In genomic region chr2:164549963-164550894, GRCm38 (mm10) we compare ENCODE assay signal across 14 mouse cellular contexts. TPM values are rescaled to one million over a fixed set of nuclear protein-coding genes. Genes with fewer than 3 reads are reported as not detected.
DNase-seq lines count a peak whose midpoint lies in the region; ATAC-seq lines count a peak whose summit lies in the region.
"Had no signal": no experiment of that assay in that cellular context is flagged by ENCODE, and none has a peak within 500 bp of the region (broad histone marks: within the 10 kb centered on the region; RNA-seq: fewer than 3 reads in every experiment).

No protein-coding gene starts in this region.

- DNase-seq in kidney, postnatal 36 days: no peak
- peak; percentile 8 to 49 for DNase-seq in left cerebral cortex, adult 9 months (ENCODE audit: low spot score in 2 of 2)
- peak; percentile 24 for DNase-seq in retina, embryonic 14.5 days (ENCODE audit: low spot score)
- no peak for DNase-seq in urinary bladder, postnatal 14 days (ENCODE audit: low spot score)
- no peak for DNase-seq in thymus, postnatal 25 days
- no peak for DNase-seq in gastrocnemius, postnatal 4 days (ENCODE audit: low spot score in 2 of 2)
- DNase-seq: kidney, postnatal 25 days had no signal

- peaks cover 14% of the 10 kb centered on the region for H3K4me1 ChIP-seq in kidney, embryonic 15.5 days
- peaks cover 13% of the 10 kb centered on the region for H3K4me1 ChIP-seq in forebrain, embryonic 12.5 days

- no peak overlapping the region for H3K9ac ChIP-seq in kidney, embryonic 15.5 days
- H3K9ac ChIP-seq in forebrain, embryonic 12.5 days: no peak overlapping the region

- H3K9me3 ChIP-seq in kidney, embryonic 15.5 days (replicated peaks): no peaks in the 10 kb centered on the region
- no peaks in the 10 kb centered on the region for H3K9me3 ChIP-seq in forebrain, embryonic 12.5 days

- H3K36me3 ChIP-seq in kidney, embryonic 15.5 days: no peaks in the 10 kb centered on the region
- no peaks in the 10 kb centered on the region for H3K36me3 ChIP-seq in forebrain, embryonic 12.5 days (replicated peaks)

- whole genome bisulfite sequencing in kidney, embryonic 15.5 days: 25% methylated on average over 10 of the region's 10 CpGs
- 21% methylated on average over 10 of the region's 10 CpGs for WGBS in forebrain, embryonic 12.5 days

- ATAC-seq in kidney, embryonic 15.5 days (replicated peaks; ENCODE audit: low FRiP score): peak; percentile 52; the same call in 1 of the 2 replicates
- no peak for ATAC-seq in forebrain, embryonic 12.5 days (ENCODE audit: low FRiP score)

- H3K27ac ChIP-seq in kidney, embryonic 15.5 days: no peak overlapping the region
- no peak overlapping the region for H3K27ac ChIP-seq in forebrain, embryonic 12.5 days

- 0 out of 2 replicates have a peak, but pooled peaks cover 4% of the 10 kb centered on the region for H3K27me3 ChIP-seq in kidney, embryonic 15.5 days
- peaks cover 4% of the 10 kb centered on the region; the same call in 1 of the 2 replicates for H3K27me3 ChIP-seq in forebrain, embryonic 12.5 days

- H3K4me2 ChIP-seq in kidney, embryonic 15.5 days: no peak overlapping the region
- H3K4me2 ChIP-seq in forebrain, embryonic 12.5 days: peak overlapping the region; percentile 21; the same call in 1 of the 2 replicates

- no peak overlapping the region for H3K4me3 ChIP-seq in kidney, embryonic 15.5 days (replicated peaks)
- no peak overlapping the region for H3K4me3 ChIP-seq in forebrain, embryonic 12.5 days (replicated peaks)

RNA-seq across cellular contexts. Expression of gene Wfdc2, which starts 12.0 kb away (rescaled TPM):
- polyA plus RNA-seq in kidney, embryonic 15.5 days (2015; fragmentation: Nextera tagmentation; extraction: Ambion mirVana): 329 and 368 TPM in 2 replicates
- polyA plus RNA-seq in forebrain, embryonic 12.5 days (2016; fragmentation: Nextera tagmentation; extraction: Ambion mirVana): 29.9 and 34.5 TPM in 2 replicates
- total RNA-seq in gastrocnemius, postnatal 4 days (2021): 1 to 10 TPM in 1 of 2 experiments, not detected in 1; 1.3 TPM
- total RNA-seq: common myeloid progenitor, adult 5-6 weeks; granulocyte monocyte progenitor cell, adult 5-6 weeks had no signal

RNA-seq across cellular contexts. Expression of gene Spint3, which starts 23.0 kb away (rescaled TPM):
- polyA plus RNA-seq in kidney, embryonic 15.5 days (2015; fragmentation: Nextera tagmentation; extraction: Ambion mirVana): not detected in 2 replicates
- not detected in 2 replicates for polyA plus RNA-seq in forebrain, embryonic 12.5 days (2016; fragmentation: Nextera tagmentation; extraction: Ambion mirVana)
- total RNA-seq in gastrocnemius, postnatal 4 days (2021): not detected
- total RNA-seq: common myeloid progenitor, adult 5-6 weeks; granulocyte monocyte progenitor cell, adult 5-6 weeks had no signal
- polyA plus RNA-seq: lung, postnatal 0 days; neural tube, embryonic 11.5 days; stomach, embryonic 16.5 days had no signal

RNA-seq across cellular contexts. Expression of gene Wfdc6a, which starts 35.0 kb away (rescaled TPM):
- 0.34 TPM in 1 of 2 replicates, not detected in the other for polyA plus RNA-seq in kidney, embryonic 15.5 days (2015; fragmentation: Nextera tagmentation; extraction: Ambion mirVana)
- not detected in 2 replicates for polyA plus RNA-seq in forebrain, embryonic 12.5 days (2016; fragmentation: Nextera tagmentation; extraction: Ambion mirVana)
- total RNA-seq in gastrocnemius, postnatal 4 days (2021): not detected
- total RNA-seq: common myeloid progenitor, adult 5-6 weeks; granulocyte monocyte progenitor cell, adult 5-6 weeks had no signal
- polyA plus RNA-seq: neural tube, embryonic 11.5 days had no signal

RNA-seq across cellular contexts. Expression of gene Eppin, which starts 43.2 kb away (rescaled TPM):
- not detected in 2 replicates for polyA plus RNA-seq in kidney, embryonic 15.5 days (2015; fragmentation: Nextera tagmentation; extraction: Ambion mirVana)
- polyA plus RNA-seq in forebrain, embryonic 12.5 days (2016; fragmentation: Nextera tagmentation; extraction: Ambion mirVana): not detected in 2 replicates
- not detected for total RNA-seq in gastrocnemius, postnatal 4 days (2021)
- total RNA-seq: common myeloid progenitor, adult 5-6 weeks; granulocyte monocyte progenitor cell, adult 5-6 weeks had no signal
- polyA plus RNA-seq: lung, postnatal 0 days; neural tube, embryonic 11.5 days; stomach, embryonic 16.5 days had no signal

RNA-seq across cellular contexts. Expression of gene Pigt, which starts 52.9 kb away (rescaled TPM):
- polyA plus RNA-seq in kidney, embryonic 15.5 days (2015; fragmentation: Nextera tagmentation; extraction: Ambion mirVana): 65.1 and 69.6 TPM in 2 replicates
- 43.3 and 45.2 TPM in 2 replicates for polyA plus RNA-seq in forebrain, embryonic 12.5 days (2016; fragmentation: Nextera tagmentation; extraction: Ambion mirVana)
- 10 to 100 TPM; 66.5 to 66.8 TPM for total RNA-seq in gastrocnemius, postnatal 4 days (2021)

Comparison
In these comparisons a context has a peak if more than half of its experiments do, and no peak if none do; other contexts are left out.
1. DNase-seq: peak in left cerebral cortex, adult 9 months (2 of 2) and retina, embryonic 14.5 days (single experiment); none in kidney, postnatal 36 days (0 of 2), urinary bladder, postnatal 14 days (single experiment), thymus, postnatal 25 days (single experiment) and gastrocnemius, postnatal 4 days (0 of 2).